Mouse (Mus musculus) forebrain, postnatal 0 days (tissue): ENCODE data around the gene Sgcb. TPM values are rescaled to one million over a fixed set of nuclear protein-coding genes. Genes with fewer than 3 reads are reported as not detected.

Experiments used
- ATAC-seq: fragments of 200-750 bp; cut with Nextera tagmentation; 2 replicates; pipeline ENCODE4 v1.8.0; 2017; ENCODE audit warnings: mild to moderate bottlenecking, moderate library complexity
- DNase-seq: peaks from one replicate; pipeline ENCODE4 v3.0.0-alpha.2; 2015
- H3K27ac ChIP-seq: fragments of 300-500 bp; sonication (generic); 2 replicates; pipeline ENCODE4 v1.5.1; 2014; ENCODE audit warnings: low read depth, mild to moderate bottlenecking, antibody characterized with exemption, low read length, moderate library complexity, mixed read lengths
- H3K27me3 ChIP-seq: fragments of 300-500 bp; sonication (generic); 2 replicates; pipeline ENCODE4 v1.6.1; 2014; ENCODE audit warnings: mild to moderate bottlenecking, low read length, mixed read lengths; ENCODE audit not compliant: insufficient read depth
- H3K36me3 ChIP-seq: fragments of 300-500 bp; sonication (generic); 2 replicates; pipeline ENCODE4 v1.6.1; 2014; ENCODE audit warnings: mild to moderate bottlenecking, moderate library complexity; ENCODE audit not compliant: insufficient read depth
- H3K4me1 ChIP-seq: fragments of 300-500 bp; sonication (generic); 2 replicates; pipeline ENCODE4 v1.6.1; 2014; ENCODE audit warnings: antibody characterized with exemption; ENCODE audit not compliant: insufficient read depth
- H3K4me2 ChIP-seq: fragments of 300-500 bp; sonication (generic); 2 replicates; pipeline ENCODE4 v1.6.1; 2014; ENCODE audit warnings: low read depth, mild to moderate bottlenecking, moderate library complexity
- H3K4me3 ChIP-seq: fragments of 300-500 bp; sonication (generic); 2 replicates; pipeline ENCODE4 v1.5.1; 2014; ENCODE audit warnings: low read depth, low read length, mixed read lengths
- H3K9ac ChIP-seq: fragments of 300-500 bp; sonication (generic); 2 replicates; pipeline ENCODE4 v1.6.1; 2014; ENCODE audit warnings: mild to moderate bottlenecking
- H3K9me3 ChIP-seq: fragments of 300-500 bp; sonication (generic); 2 replicates; pipeline ENCODE4 v1.6.1; 2016; ENCODE audit warnings: low read length
- CTCF ChIP-seq: sonication (generic); IDR thresholded peaks from 2 replicates; pipeline ENCODE4 v1.5.1; 2016; ENCODE audit warnings: antibody characterized with exemption, control low read depth, low read depth
- WGBS: fragments of 180-500 bp; shearing (Covaris S2); extraction: QIAGEN DNeasy Blood & Tissue Kit; methylation state at CpG from one replicate; pipeline ENCODE4 v1.1.7; 2014; 5-methylcytosine and 5-hydroxymethylcytosine counted together
- polyA plus RNA-seq: library from polyadenylated mRNA; unstranded; fragments of >200 nt; fragmentation: Nextera tagmentation; extraction: Ambion mirVana; gene quantifications from 2 replicates; pipeline ENCODE4 v1.2.1, GENCODE M21; 2015
- total RNA-seq: library from RNA; depleted of rRNA; stranded (reverse); fragments of >200 nt; gene quantifications from 2 replicates; pipeline ENCODE4 v1.2.3, GENCODE M21; 2014

The Sgcb gene
- total and polyA plus RNA-seq, 2 experiments from 2014 or later = 17.1 to 37.8 TPM

DNA sequence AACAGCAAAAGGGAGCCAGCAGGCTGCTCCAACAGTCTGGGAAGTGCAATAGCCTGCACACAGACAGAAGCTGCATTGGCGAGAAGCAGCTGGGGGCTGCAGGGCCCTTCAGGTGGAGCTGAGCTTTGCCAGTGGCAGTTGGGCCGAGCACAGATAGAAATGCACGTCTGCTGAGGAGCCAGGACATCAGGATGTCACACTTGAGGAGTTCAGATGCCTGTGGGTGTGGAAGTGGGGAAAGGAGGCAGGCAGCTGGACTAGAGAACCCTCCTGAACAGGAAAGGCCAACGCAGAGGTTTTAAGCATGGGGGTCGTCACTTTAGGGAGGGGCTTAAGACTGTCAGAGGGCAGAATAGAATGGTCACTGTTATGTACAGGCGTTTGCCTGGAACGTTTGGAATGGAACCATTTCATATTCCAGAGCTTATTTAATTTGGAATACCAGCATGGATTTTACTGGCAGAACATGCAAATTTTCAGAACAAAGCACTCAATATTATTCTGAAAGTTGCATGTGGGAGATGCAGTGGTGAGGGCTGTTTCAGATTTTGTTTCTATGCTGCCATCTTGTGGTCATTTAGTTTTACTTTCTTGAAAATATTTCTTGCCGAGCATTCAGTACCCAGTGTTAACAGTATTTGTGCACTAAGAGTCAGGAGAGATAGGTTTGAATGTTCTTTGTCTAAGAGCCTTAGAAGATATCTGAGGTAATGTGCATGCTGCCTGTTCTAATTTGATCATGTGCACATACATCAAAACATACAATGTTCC lies 10.1 kb downstream of the Sgcb start:
- no peak overlapping the region for H3K4me2 ChIP-seq
- DNase-seq (peak; percentile 82), ATAC-seq (peak; percentile 91)
- peak; percentile 71 for TF ChIP-seq CTCF
- WGBS = 34% methylated on average over 8 of the region's 8 CpGs
- H3K4me1 ChIP-seq = no peaks in the 10 kb centered on the region
- no peak overlapping the region for H3K4me3 ChIP-seq
- H3K9ac ChIP-seq = peak overlapping the region; percentile 47
- no peaks in the 10 kb centered on the region for H3K27me3 ChIP-seq
- H3K9me3 ChIP-seq = no peaks in the 10 kb centered on the region
- H3K36me3 ChIP-seq = peaks cover 35% of the 10 kb centered on the region
- peak overlapping the region; percentile 82 for H3K27ac ChIP-seq

DNA sequence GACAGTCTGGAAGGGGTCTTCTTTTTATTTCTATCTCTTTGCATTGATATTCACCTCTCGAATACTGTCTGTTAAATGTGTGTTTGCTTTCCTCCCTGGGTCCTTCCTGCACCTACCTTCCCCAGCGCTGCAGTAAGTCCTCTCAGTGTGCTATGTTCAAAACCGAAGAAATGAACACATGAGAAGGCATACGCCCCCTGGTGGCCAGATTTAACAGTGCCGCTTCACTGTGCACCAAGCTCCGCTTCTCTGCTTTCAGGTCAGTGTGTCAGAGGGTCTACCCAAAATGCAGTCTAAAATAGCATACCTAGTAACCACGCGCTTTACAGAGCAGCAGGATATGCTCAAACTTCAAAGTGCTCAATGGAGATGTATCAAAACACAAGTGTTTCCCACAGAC lies 14.4 kb downstream of the Sgcb start:
- no peak overlapping the region for H3K27ac ChIP-seq
- H3K36me3 ChIP-seq = peaks cover 23% of the 10 kb centered on the region
- TF ChIP-seq CTCF = peak; percentile 90
- no peaks in the 10 kb centered on the region for H3K9me3 ChIP-seq
- no peaks in the 10 kb centered on the region for H3K27me3 ChIP-seq
- no peak overlapping the region for H3K4me2 ChIP-seq
- 52% methylated on average over 8 of the region's 8 CpGs for WGBS
- no peak overlapping the region for H3K4me3 ChIP-seq
- ATAC-seq (peak; percentile 33; the same call in 1 of the 2 replicates), DNase-seq (peak; percentile 83)
- no peak overlapping the region for H3K9ac ChIP-seq
- H3K4me1 ChIP-seq = no peaks in the 10 kb centered on the region

DNA sequence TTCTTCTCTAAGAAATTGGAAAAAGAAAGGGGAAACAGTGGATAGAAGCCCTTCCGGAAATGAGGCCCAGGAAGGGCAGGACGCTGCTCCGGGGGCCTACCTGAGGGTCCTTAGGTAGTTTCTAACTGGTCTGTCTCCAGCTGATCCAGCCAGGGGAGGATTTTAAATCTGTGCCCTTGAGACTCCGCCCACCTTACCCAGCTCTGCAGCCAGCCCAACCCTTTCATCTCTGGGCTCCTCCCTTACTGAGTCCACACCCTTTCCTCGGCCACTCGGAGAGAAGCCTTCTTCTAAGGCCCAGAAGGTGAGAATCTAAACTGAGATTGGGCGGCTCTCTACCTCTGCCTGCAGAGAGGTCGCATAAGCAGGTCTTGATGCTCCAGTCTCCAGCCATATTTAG lies 15.3 kb downstream of the Sgcb start, which contains the start of gene Lrrc66:
Gene Lrrc66, minus strand, starts transcription at position 236 of the 400 bp plus-strand sequence.
- H3K4me1 ChIP-seq = no peaks in the 10 kb centered on the region
- H3K4me2 ChIP-seq = no peak within 1 kb of the TSS
- H3K36me3 ChIP-seq = peaks cover 23% of the 10 kb centered on the region
- no peak within 1 kb of the TSS for H3K4me3 ChIP-seq
- ATAC-seq (no peak), DNase-seq (no peak)
- H3K27me3 ChIP-seq = no peaks in the 10 kb centered on the region
- 76% methylated on average over 8 of the region's 8 CpGs for WGBS
- H3K9ac ChIP-seq = no peak within 1 kb of the TSS
- H3K27ac ChIP-seq = no peak within 1 kb of the TSS
- TF ChIP-seq CTCF = no peak
- no peaks in the 10 kb centered on the region for H3K9me3 ChIP-seq

DNA sequence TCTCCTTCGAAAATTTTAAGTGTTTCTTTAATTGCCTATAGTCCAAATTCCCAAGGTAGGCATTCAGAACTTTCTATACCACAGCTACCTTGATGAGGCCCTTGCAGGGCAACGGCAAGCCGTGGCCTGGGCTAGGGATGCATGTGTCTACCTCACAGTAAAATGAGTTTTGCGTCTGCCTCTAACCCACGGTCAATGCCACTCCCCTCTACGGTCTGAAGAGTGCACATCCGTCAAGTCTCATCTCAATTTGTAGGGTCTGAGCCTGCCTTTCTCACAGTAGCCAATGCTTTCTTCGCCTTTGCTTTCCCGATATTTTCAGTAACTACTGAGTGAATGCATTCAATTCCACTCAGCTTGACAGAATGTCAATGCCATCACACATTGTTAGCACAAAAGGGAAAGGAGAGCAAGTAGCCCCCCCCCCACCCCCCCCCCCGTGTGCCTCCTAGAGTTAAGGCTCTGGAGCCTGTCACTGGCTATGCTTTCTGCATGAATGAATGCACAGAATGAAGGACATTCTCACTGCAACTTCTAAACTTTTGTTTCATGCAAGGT lies 16.5 kb downstream of the Sgcb start:
- H3K4me1 ChIP-seq = no peaks in the 10 kb centered on the region
- TF ChIP-seq CTCF = no peak
- no peak overlapping the region for H3K4me3 ChIP-seq
- no peaks in the 10 kb centered on the region for H3K9me3 ChIP-seq
- DNase-seq (no peak), ATAC-seq (no peak)
- H3K4me2 ChIP-seq = no peak overlapping the region
- no peaks in the 10 kb centered on the region for H3K27me3 ChIP-seq
- H3K36me3 ChIP-seq = peaks cover 20% of the 10 kb centered on the region
- H3K27ac ChIP-seq = no peak overlapping the region
- 37% methylated on average over 10 of the region's 10 CpGs for WGBS
- H3K9ac ChIP-seq = no peak overlapping the region

DNA sequence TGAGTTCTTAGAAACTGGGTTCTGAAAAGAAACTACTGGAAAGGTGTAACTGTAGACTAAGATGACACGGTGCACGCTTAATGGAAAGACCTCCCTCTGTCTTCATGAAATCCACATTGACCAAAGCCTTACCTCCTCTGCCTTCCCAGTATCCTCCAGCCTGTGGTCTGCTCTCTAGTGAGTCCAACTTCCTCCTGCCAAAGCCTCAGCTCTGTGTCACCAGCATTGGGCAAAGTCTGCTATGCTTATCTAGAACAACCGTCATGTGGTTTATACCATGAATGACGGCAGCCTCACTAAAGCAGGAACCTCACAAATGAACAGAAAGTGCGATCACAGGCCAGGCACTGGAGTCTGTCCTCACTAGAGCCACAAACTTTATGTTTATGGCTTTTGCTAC lies 17.4 kb downstream of the Sgcb start:
- DNase-seq = no peak
- 89% methylated on average over 5 of the region's 5 CpGs for WGBS
- H3K9me3 ChIP-seq = no peaks in the 10 kb centered on the region
- H3K9ac ChIP-seq = no peak overlapping the region
- no peak for TF ChIP-seq CTCF
- no peak overlapping the region for H3K27ac ChIP-seq
- H3K36me3 ChIP-seq = peaks cover 15% of the 10 kb centered on the region
- no peak overlapping the region for H3K4me2 ChIP-seq
- H3K4me3 ChIP-seq = no peak overlapping the region
- no peak for ATAC-seq
- H3K27me3 ChIP-seq = no peaks in the 10 kb centered on the region
- H3K4me1 ChIP-seq = no peaks in the 10 kb centered on the region

DNA sequence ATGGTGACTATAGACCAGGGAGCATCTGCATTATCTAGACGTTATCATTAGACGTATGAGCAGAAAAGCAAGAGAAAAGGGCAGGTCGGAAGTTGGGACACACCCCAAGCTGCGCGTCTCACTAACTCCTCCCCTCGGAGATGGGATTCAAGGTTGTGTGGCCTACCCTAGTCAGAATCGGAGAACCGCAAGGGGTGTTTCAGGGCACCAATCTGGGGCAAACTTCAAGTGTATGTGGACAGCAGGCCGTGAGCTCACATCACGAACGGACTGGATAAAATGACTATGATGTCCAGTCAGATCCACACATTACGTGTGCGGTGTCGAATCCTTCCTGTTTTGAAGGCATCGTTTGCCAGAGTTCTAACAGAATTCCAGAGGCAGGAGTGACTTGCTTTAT lies 19.6 kb downstream of the Sgcb start:
- no peak for DNase-seq
- Histone ChIP-seq H3K4me1 (no peaks in the 10 kb centered on the region), H3K36me3 (no peaks in the 10 kb centered on the region), H3K9me3 (no peaks in the 10 kb centered on the region), H3K27me3 (no peaks in the 10 kb centered on the region), H3K4me3 (no peak overlapping the region), H3K9ac (no peak overlapping the region), H3K27ac (no peak overlapping the region), H3K4me2 (no peak overlapping the region)
- WGBS = 81% methylated on average over 15 of the region's 15 CpGs
- ATAC-seq = no peak
- no peak for TF ChIP-seq CTCF

DNA sequence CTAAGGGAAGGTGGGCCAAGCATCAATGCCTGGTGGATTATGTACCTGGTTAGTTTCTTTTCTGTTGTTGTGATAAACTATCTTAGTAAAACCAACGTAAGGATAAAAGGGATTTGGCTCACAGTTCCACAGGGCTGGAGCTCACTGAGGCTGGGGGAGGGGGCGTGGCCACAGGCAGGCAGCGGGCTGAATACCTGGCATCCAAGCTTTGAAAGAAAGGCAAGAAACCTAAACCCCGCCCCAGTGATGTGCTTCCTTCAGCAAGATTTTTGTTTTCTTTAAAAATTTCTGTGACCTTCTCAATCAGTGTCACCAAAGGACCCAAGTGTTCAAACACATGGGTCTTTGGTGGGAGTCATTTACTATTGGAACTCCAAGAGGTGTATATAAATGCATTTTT lies 20.0 kb downstream of the Sgcb start:
- TF ChIP-seq CTCF = no peak
- Histone ChIP-seq H3K9ac (no peak overlapping the region), H3K27ac (no peak overlapping the region), H3K4me1 (no peaks in the 10 kb centered on the region), H3K4me3 (no peak overlapping the region), H3K9me3 (no peaks in the 10 kb centered on the region), H3K4me2 (no peak overlapping the region), H3K27me3 (no peaks in the 10 kb centered on the region), H3K36me3 (no peaks in the 10 kb centered on the region)
- WGBS = 52% methylated on average over 4 of the region's 4 CpGs
- no peak for DNase-seq
- ATAC-seq = no peak
